Mouse (Mus musculus) liver, embryonic 16.5 days (tissue): Measurements from ENCODE around the gene Abcb8. TPM values are rescaled to one million over a fixed set of nuclear protein-coding genes. Genes with fewer than 3 reads are reported as not detected.

Source experiments
- ATAC-seq: fragments of 200-750 bp; cut with Nextera tagmentation; 2 replicates; pipeline ENCODE4 v1.8.0; 2017; ENCODE audit warnings: low read depth, mild to moderate bottlenecking, moderate number of reproducible peaks, moderate library complexity
- H3K27ac ChIP-seq: fragments of 300-500 bp; sonication (generic); 2 replicates; pipeline ENCODE4 v1.5.1; 2014; ENCODE audit warnings: mild to moderate bottlenecking, low read length
- H3K27me3 ChIP-seq: fragments of 300-500 bp; sonication (generic); 2 replicates; pipeline ENCODE4 v1.6.1; 2014; ENCODE audit warnings: low read depth, low read length, mixed read lengths; ENCODE audit not compliant: control insufficient read depth, insufficient read depth
- H3K36me3 ChIP-seq: fragments of 300-500 bp; sonication (generic); 2 replicates; pipeline ENCODE4 v1.6.1; 2014; ENCODE audit warnings: mild to moderate bottlenecking; ENCODE audit not compliant: control insufficient read depth, insufficient read depth
- H3K4me1 ChIP-seq: fragments of 300-500 bp; sonication (generic); 2 replicates; pipeline ENCODE4 v1.6.1; 2014; ENCODE audit warnings: low read depth, low read length, mixed read lengths; ENCODE audit not compliant: control insufficient read depth
- H3K4me2 ChIP-seq: fragments of 300-500 bp; sonication (generic); 2 replicates; pipeline ENCODE4 v1.6.1; 2014; ENCODE audit warnings: low read depth, low read length, mixed read lengths
- H3K4me3 ChIP-seq: fragments of 300-500 bp; sonication (generic); 2 replicates; pipeline ENCODE4 v1.5.1; 2014; ENCODE audit warnings: low read depth, mild to moderate bottlenecking, low read length
- H3K9ac ChIP-seq: fragments of 300-500 bp; sonication (generic); 2 replicates; pipeline ENCODE4 v1.6.1; 2014; ENCODE audit warnings: low read depth, low read length
- H3K9me3 ChIP-seq: fragments of 300-500 bp; sonication (generic); replicated peaks from 2 replicates; pipeline ENCODE4 v1.6.1; 2016; ENCODE audit warnings: low read length; ENCODE audit not compliant: control insufficient read depth
- WGBS: fragments of 180-500 bp; shearing (Covaris S2); extraction: QIAGEN DNeasy Blood & Tissue Kit; methylation state at CpG from one replicate; pipeline ENCODE4 v1.1.7; 2014; ENCODE audit not compliant: insufficient replicate concordance; 5-methylcytosine and 5-hydroxymethylcytosine counted together
- polyA plus RNA-seq: library from polyadenylated mRNA; unstranded; fragments of >200 nt; fragmentation: Nextera tagmentation; extraction: Ambion mirVana; gene quantifications from 2 replicates; pipeline ENCODE4 v1.2.1, GENCODE M21; 2015

The Abcb8 gene
- polyA plus RNA-seq, 1 experiment from 2014 or later: 29.6 TPM

GRCm38 (mm10) chr5:24350531-24351250 lies 42.8 kb upstream of the Abcb8 start:
- Histone ChIP-seq H3K27me3 (peaks cover 68% of the 10 kb centered on the region), H3K4me1 (peaks cover 21% of the 10 kb centered on the region), H3K36me3 (no peaks in the 10 kb centered on the region), H3K4me2 (peak overlapping the region; percentile 81), H3K27ac (no peak overlapping the region), H3K9ac (no peak overlapping the region; the same call in 1 of the 2 replicates), H3K9me3 (no peaks in the 10 kb centered on the region), H3K4me3 (peak overlapping the region; percentile 59)
- ATAC-seq: no peak
- WGBS: 43% methylated on average over 14 of the region's 15 CpGs

DNA sequence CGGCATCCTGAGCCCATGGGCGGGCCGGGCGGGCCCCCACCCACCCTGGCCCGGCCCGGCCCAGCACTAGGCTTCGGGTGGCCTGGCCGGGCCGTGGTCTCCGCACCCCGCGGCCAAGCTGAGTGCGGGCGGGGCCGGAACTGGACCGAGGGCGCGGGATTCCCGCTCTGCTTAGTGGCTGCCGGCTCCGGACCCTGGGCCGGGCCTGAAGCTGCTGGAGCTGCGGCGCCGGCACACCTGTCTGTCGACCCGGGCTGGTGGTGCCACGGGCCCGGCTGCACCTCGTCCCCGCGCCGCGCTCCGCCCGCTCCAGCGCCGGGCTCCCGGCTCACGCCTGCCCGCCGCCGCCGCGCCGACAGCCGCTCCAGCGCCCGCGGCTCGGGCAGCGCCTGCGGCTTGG lies 42.2 kb upstream of the Abcb8 start, which contains the start of gene Kcnh2:
Gene Kcnh2 (minus strand): TSS at position 327 of the 400 bp plus-strand sequence.
- peak within 1 kb of the TSS; percentile 81 for H3K4me2 ChIP-seq
- H3K27ac ChIP-seq: no peak within 1 kb of the TSS
- peaks cover 21% of the 10 kb centered on the region for H3K4me1 ChIP-seq
- H3K9me3 ChIP-seq: no peaks in the 10 kb centered on the region
- no peak for ATAC-seq
- 0% methylated on average over 30 of the region's 53 CpGs for WGBS
- peak within 1 kb of the TSS; percentile 41; the same call in 1 of the 2 replicates for H3K9ac ChIP-seq
- H3K4me3 ChIP-seq: peak within 1 kb of the TSS; percentile 59
- H3K27me3 ChIP-seq: peaks cover 68% of the 10 kb centered on the region
- H3K36me3 ChIP-seq: no peaks in the 10 kb centered on the region

DNA sequence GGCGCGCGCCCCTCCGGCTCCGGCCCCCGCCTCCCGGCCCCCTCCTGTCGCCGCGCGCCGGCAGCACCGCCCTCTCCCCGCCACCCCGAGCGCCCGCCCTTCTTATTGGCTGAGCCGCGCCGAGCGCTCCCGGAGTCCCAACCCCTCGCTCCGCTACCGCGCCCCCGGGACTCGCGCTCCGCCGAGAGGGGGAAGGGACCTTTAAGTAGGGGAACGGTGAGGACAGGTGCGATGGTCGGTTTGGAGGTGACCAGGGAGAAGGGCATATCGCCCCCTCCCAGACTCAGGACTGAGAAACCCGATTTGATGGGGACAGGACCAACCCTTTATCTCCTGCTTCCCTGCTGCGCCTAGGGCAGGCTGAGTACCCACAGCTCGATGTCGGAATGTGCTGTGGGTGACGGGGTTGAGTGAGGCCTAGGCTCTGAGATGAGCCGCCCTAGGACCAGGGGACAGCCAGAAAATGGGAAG lies 41.7 kb upstream of the Abcb8 start:
- Histone ChIP-seq H3K4me3 (peak overlapping the region; percentile 59), H3K27ac (no peak overlapping the region), H3K4me2 (peak overlapping the region; percentile 81), H3K9ac (peak overlapping the region; percentile 41; the same call in 1 of the 2 replicates), H3K36me3 (no peaks in the 10 kb centered on the region), H3K4me1 (peaks cover 21% of the 10 kb centered on the region), H3K27me3 (peaks cover 68% of the 10 kb centered on the region), H3K9me3 (no peaks in the 10 kb centered on the region)
- ATAC-seq: peak; percentile 74
- WGBS: 0% methylated on average over 39 of the region's 41 CpGs

DNA sequence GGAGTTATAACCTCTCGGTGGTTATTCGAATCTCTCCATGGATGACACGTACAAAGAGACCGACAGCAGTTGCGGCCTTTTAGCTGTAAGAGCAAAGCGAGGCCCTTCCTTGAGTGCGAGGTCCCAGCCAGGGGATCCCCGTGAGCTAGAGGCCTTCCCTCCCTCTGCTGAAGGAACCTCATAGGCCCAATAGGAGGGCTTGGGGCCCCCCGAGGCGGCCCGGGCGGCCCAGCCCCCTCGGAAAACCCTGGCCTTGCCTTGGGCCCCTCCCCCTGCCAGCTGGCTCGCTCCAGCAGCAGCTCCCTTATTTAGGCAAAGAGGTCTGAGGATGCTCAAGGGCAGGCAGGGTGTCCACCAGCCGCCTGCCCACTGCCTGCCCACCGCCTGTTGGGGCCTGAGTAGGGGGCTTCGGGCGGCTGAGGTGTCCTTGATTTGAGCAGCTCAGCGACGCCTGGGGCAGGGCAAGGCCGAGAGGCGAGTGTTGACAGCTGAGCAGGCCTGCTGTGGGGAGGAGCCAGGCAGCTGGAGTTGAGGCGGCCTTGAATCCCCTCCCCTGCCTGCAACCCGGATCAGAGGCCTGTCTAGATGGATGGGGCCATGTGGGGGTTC lies 41.1 kb upstream of the Abcb8 start:
- Histone ChIP-seq H3K4me2 (peak overlapping the region; percentile 81), H3K4me3 (peak overlapping the region; percentile 59), H3K27me3 (peaks cover 68% of the 10 kb centered on the region), H3K9ac (no peak overlapping the region), H3K27ac (no peak overlapping the region), H3K9me3 (no peaks in the 10 kb centered on the region), H3K36me3 (no peaks in the 10 kb centered on the region), H3K4me1 (peaks cover 21% of the 10 kb centered on the region)
- 1% methylated on average over 24 of the region's 24 CpGs for WGBS
- no peak for ATAC-seq

DNA sequence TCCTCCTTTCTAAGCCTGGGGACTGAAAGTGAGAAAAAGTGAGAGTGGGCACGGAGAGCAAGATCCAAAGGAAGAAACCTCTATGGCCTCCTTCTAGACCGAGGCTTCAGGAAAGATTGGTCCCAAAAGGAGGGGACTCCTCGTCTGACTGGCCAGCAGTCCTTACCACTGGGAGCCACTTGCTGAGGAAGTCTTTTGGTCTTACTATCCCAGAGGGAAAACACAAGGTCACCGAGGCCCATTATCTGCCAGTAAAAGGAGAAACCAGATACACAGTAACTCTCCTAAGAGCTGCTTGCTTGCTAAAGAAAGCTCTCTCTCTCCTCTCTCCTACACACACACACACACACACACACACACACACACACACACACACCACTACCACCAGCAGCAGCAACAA lies 40.1 kb upstream of the Abcb8 start:
- H3K9me3 ChIP-seq: no peaks in the 10 kb centered on the region
- no peak overlapping the region for H3K9ac ChIP-seq
- 31% methylated on average over 4 of the region's 4 CpGs for WGBS
- no peak overlapping the region for H3K4me3 ChIP-seq
- no peaks in the 10 kb centered on the region for H3K36me3 ChIP-seq
- no peak for ATAC-seq
- H3K27me3 ChIP-seq: peaks cover 62% of the 10 kb centered on the region
- H3K27ac ChIP-seq: no peak overlapping the region
- H3K4me1 ChIP-seq: peaks cover 15% of the 10 kb centered on the region
- no peak overlapping the region for H3K4me2 ChIP-seq

DNA sequence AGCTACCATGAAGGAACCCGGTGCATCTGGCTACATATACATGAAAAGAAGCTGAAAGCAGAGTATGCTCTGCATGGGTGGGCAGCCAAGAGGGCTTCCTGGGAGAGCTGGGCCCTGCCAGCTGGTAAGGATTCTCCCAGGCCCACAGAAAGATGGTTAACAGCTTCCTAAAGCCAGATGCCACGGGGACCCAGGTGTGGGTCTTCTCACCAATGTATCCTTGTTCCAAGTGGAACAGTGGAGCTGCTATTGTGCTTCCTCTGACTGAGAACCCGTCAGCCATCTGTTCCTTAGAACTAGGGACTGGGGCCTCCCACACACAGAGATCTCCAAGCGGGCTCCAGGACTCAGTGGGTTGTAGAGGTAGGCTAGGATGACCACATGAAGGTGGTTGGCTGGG lies 36.7 kb upstream of the Abcb8 start:
- Histone ChIP-seq H3K4me2 (no peak overlapping the region), H3K9me3 (no peaks in the 10 kb centered on the region), H3K4me1 (peaks cover 3% of the 10 kb centered on the region; the same call in 1 of the 2 replicates), H3K27me3 (peaks cover 28% of the 10 kb centered on the region), H3K27ac (no peak overlapping the region), H3K4me3 (no peak overlapping the region), H3K36me3 (no peaks in the 10 kb centered on the region), H3K9ac (no peak overlapping the region)
- WGBS: 37% methylated on average over 4 of the region's 4 CpGs
- no peak for ATAC-seq

GRCm38 (mm10) chr5:24357461-24357860 lies 36.0 kb upstream of the Abcb8 start:
- no peaks in the 10 kb centered on the region for H3K36me3 ChIP-seq
- H3K4me3 ChIP-seq: no peak overlapping the region
- H3K9me3 ChIP-seq: no peaks in the 10 kb centered on the region
- no peak overlapping the region for H3K4me2 ChIP-seq
- no peak overlapping the region for H3K27ac ChIP-seq
- H3K4me1 ChIP-seq: no peaks in the 10 kb centered on the region
- ATAC-seq: peak; percentile 37
- no peak overlapping the region for H3K9ac ChIP-seq
- peaks cover 21% of the 10 kb centered on the region for H3K27me3 ChIP-seq
- WGBS: 14% methylated on average over 7 of the region's 7 CpGs

- H3K27me3 ChIP-seq: no peaks in the 10 kb centered on the region
- WGBS: 3% methylated on average over 7 of the region's 7 CpGs
- H3K36me3 ChIP-seq: no peaks in the 10 kb centered on the region
- H3K4me3 ChIP-seq: no peak overlapping the region
- no peak overlapping the region for H3K9ac ChIP-seq
- peak; percentile 35 for ATAC-seq
- H3K4me1 ChIP-seq: no peaks in the 10 kb centered on the region
- H3K27ac ChIP-seq: no peak overlapping the region
- no peak overlapping the region for H3K4me2 ChIP-seq
- no peaks in the 10 kb centered on the region for H3K9me3 ChIP-seq
These were observed 32.5 kb upstream of the Abcb8 start for GRCm38 (mm10) chr5:24360792-24361454.
